Mouse (Mus musculus) CD4-positive helper T cell, adult 2 months (primary cell): ENCODE results near the gene Serpinb12.
"Not testable (repeated sequence)": the region's sequence is repeated elsewhere in the genome, so short reads cannot be mapped to it uniquely, and the experiment has no call there.

Experiments used
- DNase-seq: peaks from one replicate; pipeline ENCODE4 v3.0.0-alpha.2; 2012; ENCODE audit warnings: low read depth, missing footprints, low spot score

Gene Serpinb12

DNA sequence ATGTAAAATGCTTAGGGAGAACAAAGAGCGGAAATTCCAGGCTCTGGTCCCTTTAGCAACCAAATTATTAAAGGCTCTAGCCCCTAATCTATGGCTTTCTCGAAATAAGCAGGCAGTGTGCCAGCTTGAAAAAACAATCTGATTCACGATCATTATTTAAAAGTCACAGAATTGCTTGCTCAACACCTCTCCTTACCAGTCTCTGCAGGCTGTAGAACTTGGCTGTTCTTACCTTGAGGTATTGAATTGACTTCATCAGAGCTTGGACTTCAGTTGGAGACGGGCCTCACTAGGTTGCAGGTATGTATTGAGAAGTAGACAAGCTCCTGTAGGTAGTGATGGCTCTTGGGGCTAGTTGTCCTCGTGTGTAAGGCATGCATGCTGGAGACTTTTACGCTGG is at the start of gene Serpinb12:
Serpinb12 (plus strand) TSS at position 185 of the 400 bp plus-strand sequence.
- no peak for DNase-seq

- DNase-seq, result not testable (repeated sequence)
Observed at GRCm38 (mm10) chr1:106895142-106895541, 39.1 kb upstream of the Serpinb12 start.

DNA sequence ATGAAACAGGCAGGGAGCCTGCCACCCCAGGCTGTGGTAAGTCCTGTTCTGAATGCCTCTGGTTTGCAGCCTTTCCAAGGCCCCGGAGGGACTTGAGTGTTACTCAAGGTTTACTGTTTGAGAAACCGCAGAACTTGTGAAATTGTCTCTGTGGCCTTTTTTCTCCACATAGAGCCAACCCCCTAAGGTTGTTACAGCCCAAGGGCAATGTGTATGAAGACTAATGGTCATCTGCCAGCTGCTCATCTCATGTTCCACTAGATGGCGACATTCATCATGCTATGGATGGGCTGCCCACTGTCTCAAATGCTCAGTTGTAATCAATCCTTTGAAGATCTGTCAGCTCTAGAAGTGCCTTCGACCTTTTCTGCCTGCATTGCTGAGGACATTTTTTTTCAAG is 32.8 kb upstream of the Serpinb12 start:
- DNase-seq, result no peak

DNA sequence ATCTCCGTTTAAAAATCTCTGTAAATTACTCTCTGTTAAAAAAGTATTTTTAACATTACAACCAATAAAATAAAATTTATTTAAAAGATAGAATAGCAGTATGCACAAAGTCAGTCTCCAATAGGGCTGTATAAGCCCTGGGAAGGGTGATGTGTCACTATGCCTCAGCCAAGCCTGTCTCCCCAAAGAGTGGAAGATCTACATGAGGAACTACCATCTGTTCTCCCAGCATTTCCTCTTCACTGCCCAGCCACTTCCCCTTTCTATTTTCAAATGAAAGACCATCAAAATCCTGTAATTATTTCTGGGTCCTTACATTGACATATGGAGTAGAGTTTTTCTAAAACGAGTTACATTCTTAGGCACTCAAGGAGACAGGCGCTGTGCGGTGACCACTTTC is 2.3 kb upstream of the Serpinb12 start:
- no peak for DNase-seq

- DNase-seq, result no peak
Observed at GRCm38 (mm10) chr1:106933658-106934057, 591 bp upstream of the Serpinb12 start.

- no peak for DNase-seq
Observed at GRCm38 (mm10) chr1:106947217-106947616, 13.0 kb downstream of the Serpinb12 start.

- DNase-seq, result no peak
Observed at GRCm38 (mm10) chr1:106959981-106960380, 25.7 kb downstream of the Serpinb12 start.

GRCm38 (mm10) chr1:106961023-106961422 is 26.8 kb downstream of the Serpinb12 start:
- no peak for DNase-seq

GRCm38 (mm10) chr1:106980684-106981083 is 46.4 kb downstream of the Serpinb12 start, which contains the start of gene Serpinb13:
Gene Serpinb13, plus strand, starts transcription at chr1:106980984.
- DNase-seq, result no peak

DNA sequence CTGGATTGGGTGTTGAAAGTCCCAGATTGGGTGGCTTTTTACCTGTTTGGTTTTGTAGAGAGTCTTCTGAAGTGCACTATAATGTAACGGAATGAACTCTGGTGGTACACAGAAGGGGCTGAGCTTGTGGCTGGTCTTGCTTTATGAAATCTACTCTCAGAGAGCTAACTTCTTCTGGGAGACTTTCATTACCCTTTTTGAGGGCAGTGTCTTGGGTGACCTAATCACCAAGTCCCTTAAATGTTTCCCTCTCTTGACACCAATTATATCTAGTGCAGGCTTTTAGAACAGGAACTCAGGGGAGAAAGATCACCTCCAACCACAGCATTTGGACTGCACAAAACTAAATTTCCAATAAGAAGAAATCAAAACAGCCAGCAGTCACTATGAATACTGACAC is 48.8 kb downstream of the Serpinb12 start:
- no peak for DNase-seq

DNA sequence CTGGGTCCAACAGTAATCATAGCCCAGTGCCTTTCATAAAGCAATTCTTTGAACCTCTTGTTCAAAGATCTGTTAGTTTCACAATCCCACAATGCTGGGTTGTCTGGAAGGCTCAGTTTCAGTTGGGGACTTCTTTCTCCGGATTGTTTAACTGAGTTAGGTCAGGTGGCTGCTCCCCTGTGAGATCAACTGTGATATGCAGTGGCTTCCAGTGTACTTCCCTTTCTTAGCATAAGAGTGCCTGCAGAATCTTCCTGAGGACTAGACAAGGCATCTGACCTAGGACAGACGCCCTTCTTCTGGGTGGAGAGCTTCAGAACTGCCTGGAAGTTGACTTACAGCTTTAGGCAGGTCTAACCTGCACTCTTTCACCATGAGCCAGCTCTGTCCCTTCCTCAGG is 49.6 kb downstream of the Serpinb12 start:
- no peak for DNase-seq

GRCm38 (mm10) chr1:107000424-107000823 is 66.2 kb downstream of the Serpinb12 start:
- DNase-seq, result no peak

DNA sequence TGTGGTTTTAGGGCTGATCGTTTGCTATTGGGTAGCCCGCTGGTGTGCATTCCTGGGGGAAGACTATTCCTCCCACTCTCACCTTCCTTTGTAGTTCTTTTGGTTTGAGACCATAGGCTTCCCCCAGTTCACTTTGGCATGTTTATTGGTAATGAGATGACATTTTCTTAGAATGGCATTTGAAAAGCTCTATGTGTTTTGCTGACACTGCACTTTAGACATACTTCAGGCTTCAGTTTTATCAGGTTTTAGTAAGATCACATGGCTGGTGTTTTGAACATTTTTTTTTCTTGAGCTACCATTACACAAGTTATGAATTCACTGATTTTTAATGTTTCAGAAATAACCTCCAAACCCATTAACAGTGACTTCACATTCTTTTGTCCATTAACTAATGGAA is 67.5 kb downstream of the Serpinb12 start:
- no peak for DNase-seq

- no peak for DNase-seq
Observed at GRCm38 (mm10) chr1:107006316-107006715, 72.1 kb downstream of the Serpinb12 start.
